In the genomic region with DNA sequence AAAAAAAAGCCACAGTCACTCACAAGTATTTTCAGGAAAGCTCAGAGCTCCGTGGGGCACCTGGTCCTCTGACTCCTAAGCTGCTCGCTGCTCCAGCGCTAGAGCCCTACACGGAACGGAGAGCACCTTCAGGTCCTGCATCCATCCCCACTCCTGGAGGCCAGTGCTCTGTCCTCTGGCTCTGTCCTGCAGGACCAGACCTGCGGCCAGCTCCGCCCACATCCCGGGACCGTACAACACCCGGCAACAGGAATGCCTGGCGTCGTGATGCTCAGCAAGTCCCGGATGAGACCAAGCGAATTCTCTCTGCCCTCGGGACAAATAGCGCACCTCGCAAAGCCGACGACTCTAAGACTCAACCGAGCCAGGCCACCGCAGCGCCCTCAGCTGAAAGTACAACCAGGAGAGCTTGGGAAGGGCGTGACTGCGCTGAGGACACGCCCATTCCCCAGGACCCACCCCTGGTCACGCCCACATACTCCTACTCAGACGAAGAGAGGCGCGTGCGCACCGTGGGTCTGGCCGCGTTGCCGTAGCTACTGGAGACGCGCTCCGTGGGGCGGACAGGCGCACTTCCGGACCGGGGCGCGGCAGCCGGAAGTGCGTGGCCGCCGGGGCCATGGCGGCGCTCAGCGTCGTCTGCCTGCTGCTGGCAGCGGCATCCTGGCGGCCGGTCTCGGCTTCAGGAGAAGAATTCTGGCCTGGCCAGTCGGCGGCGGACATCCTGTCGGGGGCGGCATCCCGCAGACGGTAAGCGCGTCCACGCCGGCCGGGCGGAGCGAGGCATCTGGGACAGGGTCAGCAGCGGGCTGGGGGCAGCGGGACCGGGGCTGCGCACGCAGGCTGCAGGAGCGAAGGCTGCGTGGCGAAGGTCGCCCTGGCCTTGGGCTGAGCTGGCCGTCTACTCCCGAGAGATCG, we compare ENCODE assay signal across 8 mouse cellular contexts. TPM values are rescaled to one million over a fixed set of nuclear protein-coding genes. Genes with fewer than 3 reads are reported as not detected.
DNase-seq lines count a peak whose midpoint lies in the region; ATAC-seq and TF ChIP-seq lines count a peak whose summit lies in the region.

Gene Pofut2, plus strand, starts transcription at position 515 of the 918 bp plus-strand sequence.

- no peaks in the 10 kb centered on the region for H3K27me3 ChIP-seq in hindbrain, postnatal 0 days (ENCODE audit: insufficient read depth, low read length)

- peaks cover 19% of the 10 kb centered on the region for H3K36me3 ChIP-seq in hindbrain, postnatal 0 days (ENCODE audit: insufficient read depth, low read length)

- intact Hi-C loops in gastrocnemius, adult 2 months (cut with DNase I): loop anchor here (5.0 to 10.0 kb wide), 2 partner anchors 177 to 424 kb away; no protein-coding TSS in a partner anchor
- intact Hi-C loops in left cerebral cortex, adult 2 months (cut with DNase I): no loop called here

- peak within 1 kb of the TSS; percentile 88 for H3K4me3 ChIP-seq in gastrocnemius, adult 2 months
- H3K4me3 ChIP-seq in hindbrain, postnatal 0 days (ENCODE audit: low read length): peak within 1 kb of the TSS; percentile 89
- peak within 1 kb of the TSS; percentile 98 for H3K4me3 ChIP-seq in left cerebral cortex, adult 2 months

- peak within 1 kb of the TSS; percentile 84 for H3K4me2 ChIP-seq in hindbrain, postnatal 0 days (ENCODE audit: low read depth, low read length)

- peak; percentile 28; the same call in 1 of the 2 replicates for TF ChIP-seq CTCF in gastrocnemius, adult 2 months (IDR thresholded peaks at IDR 0.05)
- peak; percentile 57 for TF ChIP-seq CTCF in hindbrain, postnatal 0 days (IDR thresholded peaks at IDR 0.05; ENCODE audit: low read depth)
- TF ChIP-seq CTCF in left cerebral cortex, adult 2 months (IDR thresholded peaks at IDR 0.05): peak; percentile 5

- H3K4me1 ChIP-seq in hindbrain, postnatal 0 days (ENCODE audit: insufficient read depth, low read length): peaks cover 9% of the 10 kb centered on the region; the same call in 1 of the 2 replicates

- peak within 1 kb of the TSS; percentile 73 for H3K9ac ChIP-seq in hindbrain, postnatal 0 days (replicated peaks; ENCODE audit: low read length)

- DNase-seq in ZHBTc4 (ENCODE audit: low read depth, low spot score): peak; percentile 99
- DNase-seq in gastrocnemius, adult 2 months: peak; percentile 98
- DNase-seq in hindbrain, postnatal 0 days (ENCODE audit: low spot score): peak; percentile 99
- peak; percentile 92 to 95 for DNase-seq in left cerebral cortex, adult 2 months (ENCODE audit: extremely low spot score in 1 of 2, low spot score in 2 of 2)
- peak; percentile 92 to 93 for DNase-seq in right cerebral cortex, adult 2 months (ENCODE audit: low spot score in 2 of 2)
- peak; percentile 96 for DNase-seq in urinary bladder, postnatal 14 days (ENCODE audit: low spot score)

- ATAC-seq in common myeloid progenitor, adult 5-6 weeks (replicated peaks; ENCODE audit: low read depth, poor library complexity, severe bottlenecking): peak; percentile 97
- ATAC-seq in hindbrain, postnatal 0 days: peak; percentile 99
- peak; percentile 97 for ATAC-seq in megakaryocyte, adult 5-6 weeks (ENCODE audit: poor library complexity, severe bottlenecking)

- H3K27ac ChIP-seq in gastrocnemius, adult 2 months: peak within 1 kb of the TSS; percentile 95
- H3K27ac ChIP-seq in hindbrain, postnatal 0 days: peak within 1 kb of the TSS; percentile 85
- peak within 1 kb of the TSS; percentile 90 for H3K27ac ChIP-seq in left cerebral cortex, adult 2 months

- WGBS in hindbrain, postnatal 0 days: 2% methylated on average over 70 of the region's 81 CpGs

- H3K9me3 ChIP-seq in hindbrain, postnatal 0 days (ENCODE audit: low read length): no peaks in the 10 kb centered on the region

RNA-seq across cellular contexts. Expression of gene Pofut2, which starts in this region (rescaled TPM):
- 9.6 and 13.9 TPM in 2 replicates for total RNA-seq in common myeloid progenitor, adult 5-6 weeks (2017)
- total RNA-seq in gastrocnemius, adult 2 months (2021): 10 to 100 TPM; 21.9 to 25.2 TPM
- 48.2 and 52.4 TPM in 2 replicates for total RNA-seq in hindbrain, postnatal 0 days (2014; rRNA removed)
- polyA plus RNA-seq in hindbrain, postnatal 0 days (2015; fragmentation: Nextera tagmentation; extraction: Ambion mirVana): 47.0 and 47.7 TPM in 2 replicates
- total RNA-seq in left cerebral cortex, adult 2 months (2021): 10 to 100 TPM; 37.6 to 38.2 TPM
- 16.2 and 17.2 TPM in 2 replicates for total RNA-seq in megakaryocyte, adult 5-6 weeks (2015)
- 11.0 and 19.2 TPM in 2 replicates for total RNA-seq in megakaryocyte, adult 5-6 weeks (2017)

Comparison
In these comparisons a context has a peak if more than half of its experiments do, and no peak if none do; other contexts are left out.
1. Peak in every context shown above with its lines: DNase-seq, ATAC-seq, H3K4me3 ChIP-seq and H3K27ac ChIP-seq.
2. CTCF ChIP-seq: peak in every context shown above with its lines; median percentile 57 in hindbrain, postnatal 0 days; 28 in gastrocnemius, adult 2 months; 5 in left cerebral cortex, adult 2 months.